Mouse (Mus musculus) spleen, adult 2 months (tissue): Measurements from ENCODE around the gene Npsr1.

Experiments used
- CTCF ChIP-seq: fragments of 200-500 bp; IDR thresholded peaks from 2 replicates; pipeline ENCODE4 v1.5.1; 2011; ENCODE audit warnings: mild to moderate bottlenecking, inconsistent platforms; ENCODE audit not compliant: insufficient read depth, insufficient read length, insufficient replicate concordance; ENCODE audit errors: extremely low read depth
- POLR2A ChIP-seq: fragments of 200-500 bp; IDR thresholded peaks from 2 replicates; pipeline ENCODE4 v1.6.1; 2011; ENCODE audit warnings: low read depth, low read length, inconsistent platforms

DNA sequence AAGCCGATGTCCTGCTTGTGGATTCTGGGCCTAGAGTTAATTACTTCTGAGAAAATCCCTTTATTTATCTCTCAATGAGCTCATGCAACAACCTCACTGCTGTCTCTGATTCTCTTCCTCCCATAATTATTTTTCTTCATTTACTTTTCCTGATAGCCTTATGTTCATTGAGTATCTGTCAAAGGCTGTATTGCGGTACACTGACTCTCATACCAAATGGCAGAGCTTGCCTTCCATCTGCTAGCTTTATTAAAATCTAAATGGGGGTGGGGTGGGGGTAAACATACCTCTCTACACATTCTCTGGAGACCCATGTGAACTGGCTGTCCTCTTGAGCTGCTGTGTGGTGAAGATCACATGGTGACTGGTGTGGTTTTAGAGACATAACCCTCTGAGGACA is 80.9 kb downstream of the Npsr1 start:
- TF ChIP-seq CTCF (no peak), POLR2A (no peak)
